Mouse (Mus musculus) MEL (cell line): ENCODE results near the gene Pgm2. TPM values are rescaled to one million over a fixed set of nuclear protein-coding genes. Genes with fewer than 3 reads are reported as not detected.

Experiments
- DNase-seq: peaks from one replicate; pipeline ENCODE4 v3.0.0; 2011; ENCODE audit warnings: low read depth, low spot score
- H3K27ac ChIP-seq: 2 replicates; pipeline ENCODE4 v1.5.1; 2012; ENCODE audit warnings: low read depth, mild to moderate bottlenecking, control low read depth, low read length, moderate library complexity; ENCODE audit not compliant: control insufficient read depth
- H3K27me3 ChIP-seq, 2 experiments: fragments of 150-350 bp in 1 of 2; sonication (generic) in 1 of 2; 2 replicates each; pipeline ENCODE4 v1.6.1; 2012; ENCODE audit warnings: low read length in 2 of 2, mild to moderate bottlenecking in 2 of 2, improper control_type of control experiment in 1 of 2, moderate library complexity in 1 of 2; ENCODE audit not compliant: insufficient read depth in 2 of 2, control insufficient read depth in 1 of 2
- H3K36me3 ChIP-seq, 2 experiments: 2 replicates each; pipeline ENCODE4 v1.6.1; 2012 to 2014; ENCODE audit warnings: low read length in 2 of 2, improper control_type of control experiment in 1 of 2, inconsistent platforms in 1 of 2, mild to moderate bottlenecking in 1 of 2; ENCODE audit not compliant: insufficient read depth in 2 of 2, control insufficient read depth in 1 of 2
- H3K4me1 ChIP-seq, 2 experiments: fragments of 150-350 bp in 1 of 2; sonication (generic) in 1 of 2; 2 replicates each; pipeline ENCODE4 v1.6.1; 2012; ENCODE audit warnings: low read length in 2 of 2, improper control_type of control experiment in 1 of 2, mild to moderate bottlenecking in 1 of 2; ENCODE audit not compliant: insufficient read depth in 2 of 2, control insufficient read depth in 1 of 2
- H3K4me3 ChIP-seq, 2 experiments: fragments of 150-350 bp in 1 of 2; sonication (generic) in 1 of 2; 2 replicates each; pipeline ENCODE4 v1.5.1; 2012; ENCODE audit warnings: low read depth in 2 of 2, low read length in 2 of 2, mild to moderate bottlenecking in 2 of 2, moderate library complexity in 2 of 2, control low read depth in 1 of 2, improper control_type of control experiment in 1 of 2; ENCODE audit not compliant: control insufficient read depth in 1 of 2, insufficient read depth in 1 of 2
- H3K79me2 ChIP-seq: 2 replicates; pipeline ENCODE4 v1.6.1; 2012; ENCODE audit warnings: mild to moderate bottlenecking, low read length, moderate library complexity; ENCODE audit not compliant: control insufficient read depth, poor library complexity, insufficient read depth
- H3K9ac ChIP-seq: 2 replicates; pipeline ENCODE4 v1.6.1; 2012; ENCODE audit warnings: low read depth, mild to moderate bottlenecking, control low read depth, low read length, moderate library complexity; ENCODE audit not compliant: control insufficient read depth, poor library complexity, severe bottlenecking
- H3K9me3 ChIP-seq: fragments of 150-350 bp; sonication (generic); replicated peaks from 2 replicates; pipeline ENCODE4 v1.6.1; 2012; ENCODE audit warnings: mild to moderate bottlenecking, low read length, improper control_type of control experiment, moderate library complexity; ENCODE audit not compliant: insufficient read depth
- BHLHE40 ChIP-seq: IDR thresholded peaks from 2 replicates; pipeline ENCODE4 v1.6.1; 2012; ENCODE audit warnings: low read depth, mild to moderate bottlenecking, inconsistent platforms, low read length, improper control_type of control experiment, borderline replicate concordance
- CTCF ChIP-seq, 3 experiments: IDR thresholded peaks in 2 of 3; conservative IDR thresholded peaks in 1 of 3; 2 replicates each; pipeline ENCODE4 v1.5.1; 2011 to 2012; ENCODE audit warnings: low read length in 3 of 3, low read depth in 2 of 3, mild to moderate bottlenecking in 2 of 3, improper control_type of control experiment in 1 of 3, inconsistent platforms in 1 of 3, mixed read lengths in 1 of 3, moderate library complexity in 1 of 3; ENCODE audit not compliant: control insufficient read depth in 1 of 3, insufficient read depth in 1 of 3, poor library complexity in 1 of 3, severe bottlenecking in 1 of 3
- E2F4 ChIP-seq: IDR thresholded peaks from 2 replicates; pipeline ENCODE4 v1.6.1; 2011; ENCODE audit warnings: low read depth, low read length, improper control_type of control experiment, borderline replicate concordance
- EP300 ChIP-seq, 2 experiments: IDR thresholded peaks; 2 replicates each; pipeline ENCODE4 v1.6.1; 2011; ENCODE audit warnings: improper control_type of control experiment in 2 of 2, low read length in 2 of 2, low read depth in 1 of 2, mild to moderate bottlenecking in 1 of 2
- GABPA ChIP-seq: IDR thresholded peaks from 2 replicates; pipeline ENCODE4 v1.6.1; 2012; ENCODE audit warnings: low read depth, mild to moderate bottlenecking, inconsistent platforms, low read length, improper control_type of control experiment, moderate library complexity
- MAZ ChIP-seq: IDR thresholded peaks from 2 replicates; pipeline ENCODE4 v1.6.1; 2012; ENCODE audit warnings: low read depth, mild to moderate bottlenecking, inconsistent platforms, low read length, improper control_type of control experiment
- MEF2A ChIP-seq: IDR thresholded peaks from 2 replicates; pipeline ENCODE4 v1.6.1; 2014; ENCODE audit warnings: low read depth, mild to moderate bottlenecking, inconsistent platforms, low read length, improper control_type of control experiment; ENCODE audit not compliant: poor library complexity, insufficient replicate concordance, severe bottlenecking; ENCODE audit errors: extremely low read depth
- MXI1 ChIP-seq: IDR thresholded peaks from 2 replicates; pipeline ENCODE4 v1.6.1; 2011; ENCODE audit warnings: mild to moderate bottlenecking, low read depth, low read length, improper control_type of control experiment
- MYB ChIP-seq: IDR thresholded peaks from 2 replicates; pipeline ENCODE4 v1.6.1; 2011; ENCODE audit warnings: mild to moderate bottlenecking, low read depth, low read length, improper control_type of control experiment
- NRF1 ChIP-seq: IDR thresholded peaks from 2 replicates; pipeline ENCODE4 v1.6.1; 2014; ENCODE audit warnings: low read depth, mild to moderate bottlenecking, inconsistent platforms, low read length, improper control_type of control experiment, moderate library complexity; ENCODE audit not compliant: poor library complexity, insufficient read depth, severe bottlenecking
- POLR2A ChIP-seq, 2 experiments: IDR thresholded peaks; 2 replicates each; pipeline ENCODE4 v1.6.1; 2011 to 2012; ENCODE audit warnings: low read length in 2 of 2, mild to moderate bottlenecking in 2 of 2, control low read depth in 1 of 2, improper control_type of control experiment in 1 of 2, low read depth in 1 of 2, moderate library complexity in 1 of 2; ENCODE audit not compliant: control insufficient read depth in 1 of 2, insufficient read depth in 1 of 2, poor library complexity in 1 of 2
- SIN3A ChIP-seq: IDR thresholded peaks from 2 replicates; pipeline ENCODE4 v1.6.1; 2012; ENCODE audit warnings: low read length, improper control_type of control experiment, inconsistent platforms
- TBP ChIP-seq: IDR thresholded peaks from 2 replicates; pipeline ENCODE4 v1.8.0; 2011; ENCODE audit warnings: low read depth, low read length, improper control_type of control experiment
- UBTF ChIP-seq: IDR thresholded peaks from 2 replicates; pipeline ENCODE4 v1.6.1; 2012; ENCODE audit warnings: low read depth, mild to moderate bottlenecking, inconsistent platforms, low read length, improper control_type of control experiment, moderate library complexity, borderline replicate concordance; ENCODE audit not compliant: insufficient read depth
- USF2 ChIP-seq, 2 experiments: IDR thresholded peaks; 2 replicates each; pipeline ENCODE4 v1.6.1; 2011 to 2012; ENCODE audit warnings: improper control_type of control experiment in 2 of 2, low read length in 2 of 2, borderline replicate concordance in 1 of 2, inconsistent platforms in 1 of 2, low read depth in 1 of 2, mild to moderate bottlenecking in 1 of 2; ENCODE audit not compliant: insufficient read depth in 1 of 2
- ZNF384 ChIP-seq: IDR thresholded peaks from 2 replicates; pipeline ENCODE4 v1.6.1; 2012; ENCODE audit warnings: low read depth, mild to moderate bottlenecking, inconsistent platforms, low read length, improper control_type of control experiment
- polyA plus RNA-seq, 2 experiments: library from polyadenylated mRNA; stranded (reverse) in 1 of 2; unstranded in 1 of 2; fragments of >175 nt in 1 of 2; fragments of >200 nt in 1 of 2; gene quantifications; 2 replicates each; pipeline versions ENCODE4 v1.2.1 to v1.2.4; 2012; ENCODE audit warnings: low replicate concordance in 2 of 2, low read depth in 1 of 2; ENCODE audit not compliant: insufficient read length in 2 of 2, insufficient read depth in 1 of 2, missing spikeins in 1 of 2
- total RNA-seq: library from RNA; depleted of rRNA; stranded (reverse); fragments of 300-350 nt; gene quantifications from 2 replicates; pipeline ENCODE4 v1.2.3, GENCODE M21; 2012

Gene Pgm2
- total and polyA plus RNA-seq, 3 experiments = 22.0 to 64.0 TPM; not detected in 1

DNA sequence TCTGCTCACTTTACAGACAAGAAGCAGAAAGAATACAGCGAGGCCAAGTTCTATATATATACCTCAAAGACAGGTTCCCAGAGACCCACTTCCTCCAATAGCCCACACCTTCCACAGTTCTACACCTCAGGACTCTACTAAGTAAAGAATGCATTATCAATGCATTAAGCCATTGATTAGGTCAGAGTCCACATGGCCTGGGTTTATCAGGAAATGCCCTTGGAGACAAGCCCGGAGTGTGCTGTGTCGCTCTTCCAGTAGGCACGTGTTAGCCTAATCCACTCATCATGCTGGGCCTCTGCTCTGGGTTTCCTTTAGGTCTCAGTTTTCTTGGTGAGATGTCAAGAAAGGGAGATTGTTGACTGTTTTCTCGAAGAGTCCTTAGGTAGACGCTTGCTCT lies 21.5 kb downstream of the Pgm2 start:
- Histone ChIP-seq H3K4me1 (no peaks in the 10 kb centered on the region), H3K27me3 (no peaks in the 10 kb centered on the region), H3K27ac (no peak overlapping the region), H3K79me2 (no peaks in the 10 kb centered on the region), H3K9me3 (no peaks in the 10 kb centered on the region), H3K36me3 (peaks cover 0 to 13% of the 10 kb centered on the region in 2 experiments; a peak in 2 of 4 replicates), H3K9ac (no peak overlapping the region), H3K4me3 (no peak overlapping the region)
- DNase-seq = no peak
- TF ChIP-seq USF2 (IDR thresholded peaks at IDR 0.05; ENCODE audit: borderline replicate concordance in 1 of 2, insufficient read depth in 1 of 2, low read depth in 1 of 2, low read length in 2 of 2) = no peak

DNA sequence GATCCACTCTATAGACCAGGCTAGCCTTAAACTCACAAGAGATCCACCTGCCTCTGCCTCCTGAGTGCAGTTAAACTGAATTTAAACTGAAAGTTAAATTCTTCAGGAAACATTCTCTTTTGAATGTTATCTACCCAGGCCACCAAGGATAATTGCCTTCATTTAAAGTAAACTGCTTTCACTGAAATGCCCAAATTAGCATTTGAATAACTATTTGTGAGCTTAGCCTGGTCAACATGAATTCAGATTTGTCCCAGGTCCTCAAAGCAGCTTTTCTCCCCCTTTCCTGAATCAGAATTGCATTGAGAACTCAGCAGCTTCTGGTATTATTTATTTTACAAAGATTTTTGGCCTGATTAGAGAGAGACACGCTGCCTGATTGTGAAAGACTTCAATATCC lies 24.4 kb downstream of the Pgm2 start:
- Histone ChIP-seq H3K9me3 (no peaks in the 10 kb centered on the region), H3K27me3 (no peaks in the 10 kb centered on the region), H3K4me1 (no peaks in the 10 kb centered on the region), H3K9ac (no peak overlapping the region), H3K36me3 (peaks cover 0 to 9% of the 10 kb centered on the region in 2 experiments; a peak in 2 of 4 replicates), H3K27ac (no peak overlapping the region), H3K4me3 (no peak overlapping the region), H3K79me2 (no peaks in the 10 kb centered on the region)
- TF ChIP-seq UBTF = no peak
- TF ChIP-seq TBP = no peak
- TF ChIP-seq NRF1 = no peak
- TF ChIP-seq E2F4 = no peak
- no peak for TF ChIP-seq MEF2A
- no peak for TF ChIP-seq MAZ
- no peak for TF ChIP-seq GABPA
- no peak for TF ChIP-seq CTCF (IDR thresholded peaks at IDR 0.05 in 2 of 3, conservative IDR thresholded peaks at IDR 0.05 in 1 of 3; ENCODE audit: control insufficient read depth in 1 of 3, insufficient read depth in 1 of 3, low read depth in 2 of 3, low read length in 3 of 3, poor library complexity in 1 of 3, severe bottlenecking in 1 of 3)
- no peak for TF ChIP-seq MYB
- TF ChIP-seq POLR2A (IDR thresholded peaks at IDR 0.05; ENCODE audit: control insufficient read depth in 1 of 2, insufficient read depth in 1 of 2, low read depth in 1 of 2, low read length in 2 of 2, poor library complexity in 1 of 2) = no peak
- TF ChIP-seq ZNF384 = no peak
- no peak for TF ChIP-seq MXI1
- TF ChIP-seq SIN3A = no peak
- no peak for TF ChIP-seq BHLHE40
- no peak for TF ChIP-seq EP300 (IDR thresholded peaks at IDR 0.05; ENCODE audit: low read depth in 1 of 2, low read length in 2 of 2)
- DNase-seq = no peak
